Mouse (Mus musculus) megakaryocyte, adult 5-6 weeks (primary cell): ENCODE measurements around the gene Tcf15. TPM values are rescaled to one million over a fixed set of nuclear protein-coding genes. Genes with fewer than 3 reads are reported as not detected.

Source experiments
- total RNA-seq, 2 experiments: library from RNA; stranded (forward) in 1 of 2; stranded (reverse) in 1 of 2; fragments of 153-499, 151-499 nt in 1 of 2; fragments of 221-1000, 200-1000 nt in 1 of 2; gene quantifications; 2 replicates each; pipeline versions ENCODE4 v1.2.3 to v1.2.4; 2015 to 2017

Gene Tcf15
- total RNA-seq, 2 experiments from 2014 or later, result not detected

Other genes starting within 250 kb of the Tcf15 start
- not detected in 2 replicates for gene Angpt4, start 232.4 kb upstream of the Tcf15 start, total RNA-seq (2015)
- gene Angpt4, start 232.4 kb upstream of the Tcf15 start, total RNA-seq (2017), result 0.26 TPM in 1 of 2 replicates, not detected in the other
- gene Fam110a, start 163.3 kb upstream of the Tcf15 start, total RNA-seq (2015), result 7.8 and 14.8 TPM in 2 replicates
- 6.0 and 8.6 TPM in 2 replicates for gene Fam110a, start 163.3 kb upstream of the Tcf15 start, total RNA-seq (2017)
- gene Slc52a3, start 147.1 kb upstream of the Tcf15 start, total RNA-seq (2015), result 1.0 and 1.4 TPM in 2 replicates
- 0.07 and 0.53 TPM in 2 replicates for gene Slc52a3, start 147.1 kb upstream of the Tcf15 start, total RNA-seq (2017)
- not detected in 2 replicates for gene Scrt2, start 62.0 kb upstream of the Tcf15 start, total RNA-seq (2015)
- not detected in 2 replicates for gene Scrt2, start 62.0 kb upstream of the Tcf15 start, total RNA-seq (2017)
- gene Srxn1, start 38.0 kb upstream of the Tcf15 start, total RNA-seq (2015), result 0.96 and 1.9 TPM in 2 replicates
- gene Srxn1, start 38.0 kb upstream of the Tcf15 start, total RNA-seq (2017), result 2.0 and 2.5 TPM in 2 replicates
- gene Csnk2a1, start 83.3 kb downstream of the Tcf15 start, total RNA-seq (2015), result 53.9 and 60.9 TPM in 2 replicates
- 95.3 and 105 TPM in 2 replicates for gene Csnk2a1, start 83.3 kb downstream of the Tcf15 start, total RNA-seq (2017)
- gene Tbc1d20, start 150.3 kb downstream of the Tcf15 start, total RNA-seq (2015), result 23.3 and 28.1 TPM in 2 replicates
- gene Tbc1d20, start 150.3 kb downstream of the Tcf15 start, total RNA-seq (2017), result 23.2 and 28.9 TPM in 2 replicates
- gene Rbck1, start 189.1 kb downstream of the Tcf15 start, total RNA-seq (2015), result 45.4 and 46.2 TPM in 2 replicates
- gene Rbck1, start 189.1 kb downstream of the Tcf15 start, total RNA-seq (2017), result 54.8 and 55.5 TPM in 2 replicates
- 0.16 and 1.3 TPM in 2 replicates for gene Trib3, start 200.5 kb downstream of the Tcf15 start, total RNA-seq (2015)
- gene Trib3, start 200.5 kb downstream of the Tcf15 start, total RNA-seq (2017), result 1.1 TPM in 1 of 2 replicates, not detected in the other
- gene Nrsn2, start 233.1 kb downstream of the Tcf15 start, total RNA-seq (2015), result not detected in 2 replicates
- gene Nrsn2, start 233.1 kb downstream of the Tcf15 start, total RNA-seq (2017), result not detected in 2 replicates